Mouse (Mus musculus): Measurements from ENCODE around the gene Zfp941. TPM values are rescaled to one million over a fixed set of nuclear protein-coding genes. Genes with fewer than 3 reads are reported as not detected.

Zfp941 gene
- 0.20 TPM for polyA plus RNA-seq (2015; fragmentation: Illumina TruSeq; extraction: RNeasy Lipid Tissue Mini Kit (QIAGEN cat#74804); ENCODE audit: insufficient read depth, low read depth, low replicate concordance)

GRCm38 (mm10) chr7:140821653-140822329, at the start of gene Zfp941:
Zfp941 (minus strand) TSS chr7:140822178.

GRCm38 (mm10) chr7:140857550-140858505, 35.9 kb upstream of the Zfp941 start, which contains the start of gene Bet1l:
Bet1l (minus strand) TSS chr7:140857577.

GRCm38 (mm10) chr7:140856785-140857549, 35.0 kb upstream of the Zfp941 start, which contains the start of gene Ric8a:
Ric8a (plus strand) TSS chr7:140856957.

GRCm38 (mm10) chr7:140855860-140856784, 34.1 kb upstream of the Zfp941 start, which contains the start of gene Gm45785:
Gm45785 (minus strand) TSS chr7:140856331.

GRCm38 (mm10) chr7:140847755-140848580, 26.0 kb upstream of the Zfp941 start, which contains the start of gene Odf3:
Odf3 (plus strand) TSS chr7:140847805.

GRCm38 (mm10) chr7:140844905-140845665, 23.1 kb upstream of the Zfp941 start, which contains the start of gene Scgb1c1:
Scgb1c1 (plus strand) TSS chr7:140845547.

GRCm38 (mm10) chr7:140834968-140835757, 13.2 kb upstream of the Zfp941 start, which contains the start of gene Urah:
Urah (plus strand) TSS chr7:140835018.

GRCm38 (mm10) chr7:140787406-140788052, 34.4 kb downstream of the Zfp941 start, which contains the start of gene Syce1:
Syce1 (minus strand) TSS chr7:140787852.

GRCm38 (mm10) chr7:140763447-140764020, 58.4 kb downstream of the Zfp941 start, which contains the start of gene Cyp2e1:
Cyp2e1 (plus strand) TSS chr7:140763739.

Other genes with a start within 250 kb of the Zfp941 start
- gene Olfr46, start 220.9 kb downstream of the Zfp941 start, polyA plus RNA-seq (2015; fragmentation: Illumina TruSeq; extraction: RNeasy Lipid Tissue Mini Kit (QIAGEN cat#74804); ENCODE audit: insufficient read depth, low read depth, low replicate concordance): not detected
- not detected for gene Olfr61, start 193.2 kb downstream of the Zfp941 start, polyA plus RNA-seq (2015; fragmentation: Illumina TruSeq; extraction: RNeasy Lipid Tissue Mini Kit (QIAGEN cat#74804); ENCODE audit: insufficient read depth, low read depth, low replicate concordance)
- not detected for gene Olfr53, start 175.7 kb downstream of the Zfp941 start, polyA plus RNA-seq (2015; fragmentation: Illumina TruSeq; extraction: RNeasy Lipid Tissue Mini Kit (QIAGEN cat#74804); ENCODE audit: insufficient read depth, low read depth, low replicate concordance)
- not detected for gene Olfr539, start 162.2 kb downstream of the Zfp941 start, polyA plus RNA-seq (2015; fragmentation: Illumina TruSeq; extraction: RNeasy Lipid Tissue Mini Kit (QIAGEN cat#74804); ENCODE audit: insufficient read depth, low read depth, low replicate concordance)
- not detected for gene Olfr45, start 140.2 kb downstream of the Zfp941 start, polyA plus RNA-seq (2015; fragmentation: Illumina TruSeq; extraction: RNeasy Lipid Tissue Mini Kit (QIAGEN cat#74804); ENCODE audit: insufficient read depth, low read depth, low replicate concordance)
- not detected for gene Olfr541, start 124.9 kb downstream of the Zfp941 start, polyA plus RNA-seq (2015; fragmentation: Illumina TruSeq; extraction: RNeasy Lipid Tissue Mini Kit (QIAGEN cat#74804); ENCODE audit: insufficient read depth, low read depth, low replicate concordance)
- gene Cyp2e1, start 58.4 kb downstream of the Zfp941 start, polyA plus RNA-seq (2015; fragmentation: Illumina TruSeq; extraction: RNeasy Lipid Tissue Mini Kit (QIAGEN cat#74804); ENCODE audit: insufficient read depth, low read depth, low replicate concordance): 33.7 TPM
- gene Syce1, start 34.3 kb downstream of the Zfp941 start, polyA plus RNA-seq (2015; fragmentation: Illumina TruSeq; extraction: RNeasy Lipid Tissue Mini Kit (QIAGEN cat#74804); ENCODE audit: insufficient read depth, low read depth, low replicate concordance): not detected
- gene Urah, start 12.8 kb upstream of the Zfp941 start, polyA plus RNA-seq (2015; fragmentation: Illumina TruSeq; extraction: RNeasy Lipid Tissue Mini Kit (QIAGEN cat#74804); ENCODE audit: insufficient read depth, low read depth, low replicate concordance): 11.2 TPM
- not detected for gene Scgb1c1, start 23.4 kb upstream of the Zfp941 start, polyA plus RNA-seq (2015; fragmentation: Illumina TruSeq; extraction: RNeasy Lipid Tissue Mini Kit (QIAGEN cat#74804); ENCODE audit: insufficient read depth, low read depth, low replicate concordance)
- gene Odf3, start 25.6 kb upstream of the Zfp941 start, polyA plus RNA-seq (2015; fragmentation: Illumina TruSeq; extraction: RNeasy Lipid Tissue Mini Kit (QIAGEN cat#74804); ENCODE audit: insufficient read depth, low read depth, low replicate concordance): not detected
- gene Gm45785, start 34.2 kb upstream of the Zfp941 start, polyA plus RNA-seq (2015; fragmentation: Illumina TruSeq; extraction: RNeasy Lipid Tissue Mini Kit (QIAGEN cat#74804); ENCODE audit: insufficient read depth, low read depth, low replicate concordance): not detected
- gene Ric8a, start 34.8 kb upstream of the Zfp941 start, polyA plus RNA-seq (2015; fragmentation: Illumina TruSeq; extraction: RNeasy Lipid Tissue Mini Kit (QIAGEN cat#74804); ENCODE audit: insufficient read depth, low read depth, low replicate concordance): 22.5 TPM
- 14.4 TPM for gene Bet1l, start 35.4 kb upstream of the Zfp941 start, polyA plus RNA-seq (2015; fragmentation: Illumina TruSeq; extraction: RNeasy Lipid Tissue Mini Kit (QIAGEN cat#74804); ENCODE audit: insufficient read depth, low read depth, low replicate concordance)
- gene Psmd13, start 59.8 kb upstream of the Zfp941 start, polyA plus RNA-seq (2015; fragmentation: Illumina TruSeq; extraction: RNeasy Lipid Tissue Mini Kit (QIAGEN cat#74804); ENCODE audit: insufficient read depth, low read depth, low replicate concordance): 19.9 TPM
- 6.5 TPM for gene Sirt3, start 60.1 kb upstream of the Zfp941 start, polyA plus RNA-seq (2015; fragmentation: Illumina TruSeq; extraction: RNeasy Lipid Tissue Mini Kit (QIAGEN cat#74804); ENCODE audit: insufficient read depth, low read depth, low replicate concordance)
- gene Cox8b, start 78.3 kb upstream of the Zfp941 start, polyA plus RNA-seq (2015; fragmentation: Illumina TruSeq; extraction: RNeasy Lipid Tissue Mini Kit (QIAGEN cat#74804); ENCODE audit: insufficient read depth, low read depth, low replicate concordance): 7.3 TPM
- not detected for gene Nlrp6, start 98.7 kb upstream of the Zfp941 start, polyA plus RNA-seq (2015; fragmentation: Illumina TruSeq; extraction: RNeasy Lipid Tissue Mini Kit (QIAGEN cat#74804); ENCODE audit: insufficient read depth, low read depth, low replicate concordance)
- 7.4 TPM for gene Pgghg, start 119.2 kb upstream of the Zfp941 start, polyA plus RNA-seq (2015; fragmentation: Illumina TruSeq; extraction: RNeasy Lipid Tissue Mini Kit (QIAGEN cat#74804); ENCODE audit: insufficient read depth, low read depth, low replicate concordance)
- not detected for gene Ifitm5, start 128.1 kb upstream of the Zfp941 start, polyA plus RNA-seq (2015; fragmentation: Illumina TruSeq; extraction: RNeasy Lipid Tissue Mini Kit (QIAGEN cat#74804); ENCODE audit: insufficient read depth, low read depth, low replicate concordance)
- gene Gm45717, start 133.8 kb upstream of the Zfp941 start, polyA plus RNA-seq (2015; fragmentation: Illumina TruSeq; extraction: RNeasy Lipid Tissue Mini Kit (QIAGEN cat#74804); ENCODE audit: insufficient read depth, low read depth, low replicate concordance): not detected
- gene Ifitm2, start 133.8 kb upstream of the Zfp941 start, polyA plus RNA-seq (2015; fragmentation: Illumina TruSeq; extraction: RNeasy Lipid Tissue Mini Kit (QIAGEN cat#74804); ENCODE audit: insufficient read depth, low read depth, low replicate concordance): 171 TPM
- 20.5 TPM for gene Ifitm1, start 145.0 kb upstream of the Zfp941 start, polyA plus RNA-seq (2015; fragmentation: Illumina TruSeq; extraction: RNeasy Lipid Tissue Mini Kit (QIAGEN cat#74804); ENCODE audit: insufficient read depth, low read depth, low replicate concordance)
- gene Ifitm3, start 188.6 kb upstream of the Zfp941 start, polyA plus RNA-seq (2015; fragmentation: Illumina TruSeq; extraction: RNeasy Lipid Tissue Mini Kit (QIAGEN cat#74804); ENCODE audit: insufficient read depth, low read depth, low replicate concordance): 188 TPM
- gene Ifitm6, start 195.7 kb upstream of the Zfp941 start, polyA plus RNA-seq (2015; fragmentation: Illumina TruSeq; extraction: RNeasy Lipid Tissue Mini Kit (QIAGEN cat#74804); ENCODE audit: insufficient read depth, low read depth, low replicate concordance): not detected
- not detected for gene Gm17387, start 207.0 kb upstream of the Zfp941 start, polyA plus RNA-seq (2015; fragmentation: Illumina TruSeq; extraction: RNeasy Lipid Tissue Mini Kit (QIAGEN cat#74804); ENCODE audit: insufficient read depth, low read depth, low replicate concordance)
- 0.26 TPM for gene B4galnt4, start 238.9 kb upstream of the Zfp941 start, polyA plus RNA-seq (2015; fragmentation: Illumina TruSeq; extraction: RNeasy Lipid Tissue Mini Kit (QIAGEN cat#74804); ENCODE audit: insufficient read depth, low read depth, low replicate concordance)